Mouse (Mus musculus) gastrocnemius, postnatal 10 days (tissue): ENCODE results near the gene Zfp248. TPM values are rescaled to one million over a fixed set of nuclear protein-coding genes. Genes with fewer than 3 reads are reported as not detected.

ENCODE experiments used
- microRNA-seq, 2 experiments: library from miRNA; unstranded; fragments of <30 nt; microRNA quantifications; one replicate each; pipeline ENCODE4 v1.2.0; 2021
- total RNA-seq, 2 experiments: library from RNA; stranded (reverse); gene quantifications; 2 replicates each; pipeline ENCODE4 v1.2.3; 2021

Zfp248 gene
- total RNA-seq, 2 experiments from 2014 or later = 2.2 to 2.5 TPM

Small RNA genes lying within 50 kb of the gene (microRNA-seq; reads per million reads assigned to microRNA genes)
- 0 reads per million in 2 experiments for gene Gm25953

Other genes starting within 250 kb of the Zfp248 start
- 10 to 100 TPM; 24.0 to 25.6 TPM for gene Bms1, start 36.1 kb downstream of the Zfp248 start, total RNA-seq
- gene Zfp9, start 23.8 kb upstream of the Zfp248 start, total RNA-seq = 10 to 100 TPM in 1 of 2 experiments, 1 to 10 TPM in 1; 9.2 to 13.1 TPM
- gene Ankrd26, start 106.7 kb upstream of the Zfp248 start, total RNA-seq = 1 to 10 TPM; 1.6 to 2.9 TPM